Mouse (Mus musculus) heart, adult 2 months (tissue): ENCODE data around the gene Fasn.

Experiments
- CTCF ChIP-seq: fragments of 200-600 bp; IDR thresholded peaks from 2 replicates; pipeline ENCODE4 v1.8.1; 2022; ENCODE audit warnings: antibody characterized with exemption, mild to moderate bottlenecking, moderate library complexity
- EP300 ChIP-seq: fragments of 200-500 bp; IDR thresholded peaks from 2 replicates; pipeline ENCODE4 v1.6.1; 2011; ENCODE audit warnings: low read depth, low read length, control low read depth; ENCODE audit not compliant: insufficient read depth
- POLR2A ChIP-seq: fragments of 200-500 bp; IDR thresholded peaks from 2 replicates; pipeline ENCODE4 v1.6.1; 2011; ENCODE audit warnings: mild to moderate bottlenecking, low read depth, low read length, control low read depth; ENCODE audit not compliant: insufficient read depth

DNA sequence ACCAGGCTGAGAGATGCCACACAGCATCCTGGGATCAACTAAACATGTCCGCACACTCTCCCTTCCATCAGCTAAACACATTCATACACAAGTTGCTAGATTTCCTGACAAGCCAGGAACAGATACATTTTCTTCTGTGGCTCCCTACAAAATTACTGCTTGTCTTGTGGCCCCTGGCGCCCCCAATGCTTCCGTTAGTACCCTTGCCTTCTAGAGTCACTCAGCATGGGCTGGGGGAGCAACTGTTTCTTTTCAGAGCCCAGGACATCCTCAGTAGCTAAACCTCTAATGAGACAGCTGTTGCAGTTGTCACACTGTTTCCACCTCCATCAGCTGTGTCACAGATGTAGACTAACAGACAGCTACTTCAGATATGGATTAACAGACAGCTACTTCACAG lies 51.6 kb downstream of the Fasn start:
- TF ChIP-seq POLR2A, result no peak
- no peak for TF ChIP-seq CTCF
- no peak for TF ChIP-seq EP300
